Comparison of ENCODE assay signal across 12 mouse cellular contexts in genomic region chr3:101144366-101144948, GRCm38 (mm10). TPM values are rescaled to one million over a fixed set of nuclear protein-coding genes. Genes with fewer than 3 reads are reported as not detected.
DNase-seq lines count a peak whose midpoint lies in the region; ATAC-seq and TF ChIP-seq lines count a peak whose summit lies in the region.
"Had no signal": no experiment of that assay in that cellular context is flagged by ENCODE, and none has a peak within 500 bp of the region (broad histone marks: within the 10 kb centered on the region; RNA-seq: fewer than 3 reads in every experiment).

No protein-coding gene starts in this region.

- peak overlapping the region; percentile 46 for H3K27ac ChIP-seq in left cerebral cortex, adult 2 months
- peak overlapping the region; percentile 88 for H3K27ac ChIP-seq in hindbrain, embryonic 13.5 days
- H3K27ac ChIP-seq in midbrain, embryonic 15.5 days = peak overlapping the region; percentile 91

- no peak overlapping the region for H3K9ac ChIP-seq in hindbrain, embryonic 13.5 days
- H3K9ac ChIP-seq in midbrain, embryonic 15.5 days = no peak overlapping the region

- no peaks in the 10 kb centered on the region for H3K27me3 ChIP-seq in hindbrain, embryonic 13.5 days
- H3K27me3 ChIP-seq in midbrain, embryonic 15.5 days (replicated peaks) = no peaks in the 10 kb centered on the region

- no peak for ATAC-seq in hindbrain, embryonic 13.5 days (ENCODE audit: low FRiP score)
- ATAC-seq in midbrain, embryonic 15.5 days (replicated peaks) = no peak
- no peak for ATAC-seq in erythroid progenitor cell, adult 5-6 weeks (replicated peaks; ENCODE audit: low FRiP score, poor library complexity, severe bottlenecking)
- ATAC-seq: inflammation-experienced regulatory T-cells, adult 6 months had no signal

- WGBS in hindbrain, embryonic 13.5 days = 63% methylated on average over 6 of the region's 6 CpGs
- whole genome bisulfite sequencing in midbrain, embryonic 15.5 days = 64% methylated on average over 6 of the region's 6 CpGs

- H3K9me3 ChIP-seq in hindbrain, embryonic 13.5 days = peaks cover 4% of the 10 kb centered on the region; the same call in 1 of the 2 replicates
- H3K9me3 ChIP-seq in midbrain, embryonic 15.5 days = 0 out of 2 replicates have a peak, but pooled peaks cover 2% of the 10 kb centered on the region

- no peak overlapping the region for H3K4me2 ChIP-seq in hindbrain, embryonic 13.5 days
- H3K4me2 ChIP-seq in midbrain, embryonic 15.5 days = no peak overlapping the region

- no peaks in the 10 kb centered on the region for H3K36me3 ChIP-seq in hindbrain, embryonic 13.5 days
- no peaks in the 10 kb centered on the region for H3K36me3 ChIP-seq in midbrain, embryonic 15.5 days (replicated peaks)

- no peak for DNase-seq in left cerebral cortex, adult 2 months (ENCODE audit: extremely low spot score in 1 of 2, low spot score in 2 of 2)
- no peak for DNase-seq in left cerebral cortex, postnatal 14 days (ENCODE audit: low spot score in 2 of 2)
- peak; percentile 40 for DNase-seq in brain, adult 2 months (ENCODE audit: low read depth, low spot score)
- DNase-seq in spleen, postnatal 10 days (ENCODE audit: low spot score in 2 of 2) = no peak
- DNase-seq: kidney, postnatal 36 days; lung, adult 18-20 months had no signal

- peaks cover 27% of the 10 kb centered on the region for H3K4me1 ChIP-seq in hindbrain, embryonic 13.5 days (replicated peaks)
- peaks cover 26% of the 10 kb centered on the region for H3K4me1 ChIP-seq in midbrain, embryonic 15.5 days

- intact Hi-C loops in left cerebral cortex, adult 2 months (cut with DNase I) = no loop called here
- intact Hi-C loops in left cerebral cortex, postnatal 14 days (cut with DNase I) = no loop called here

- no peak for TF ChIP-seq CTCF in left cerebral cortex, adult 2 months (IDR thresholded peaks at IDR 0.05)

- no peak overlapping the region for H3K4me3 ChIP-seq in left cerebral cortex, adult 2 months
- H3K4me3 ChIP-seq in hindbrain, embryonic 13.5 days = no peak overlapping the region
- H3K4me3 ChIP-seq in midbrain, embryonic 15.5 days = no peak overlapping the region

RNA-seq across cellular contexts. Expression of gene Ptgfrn, which starts 34.4 kb away (rescaled TPM):
- total RNA-seq in left cerebral cortex, adult 2 months (2021) = 10 to 100 TPM; 39.7 to 40.7 TPM
- 10 to 100 TPM; 40.8 to 47.1 TPM for total RNA-seq in left cerebral cortex, postnatal 14 days (2021)
- 2.1 and 2.4 TPM in 2 replicates for polyA plus RNA-seq in hindbrain, embryonic 13.5 days (2015; fragmentation: Nextera tagmentation; extraction: Ambion mirVana)
- 2.6 and 2.7 TPM in 2 replicates for polyA plus RNA-seq in midbrain, embryonic 15.5 days (2015; fragmentation: Nextera tagmentation; extraction: Ambion mirVana)
- total RNA-seq in erythroid progenitor cell, adult 5-6 weeks (2015; ENCODE audit: low replicate concordance) = 0.84 TPM in 1 of 2 replicates, not detected in the other
- total RNA-seq in erythroid progenitor cell, adult 5-6 weeks (2017; ENCODE audit: low replicate concordance) = not detected in 2 replicates
- total RNA-seq: common myeloid progenitor, adult 5-6 weeks; megakaryocyte-erythroid progenitor cell, adult 5-6 weeks had no signal

Comparison
In these comparisons a context has a peak if more than half of its experiments do, and no peak if none do; other contexts are left out.
1. RNA of gene Ptgfrn, which starts 34.4 kb away (total RNA-seq): 40.8 to 47.1 TPM in left cerebral cortex, postnatal 14 days and 39.7 to 40.7 TPM in left cerebral cortex, adult 2 months; 0.84 TPM in erythroid progenitor cell, adult 5-6 weeks; every median in the first group is over 10 times any median in the second.
2. Peak in every context shown above with its lines, with median percentiles within 50 percentile points of each other: H3K27ac ChIP-seq.